Mouse (Mus musculus) limb, embryonic 14.5 days (tissue): ENCODE data around the gene Wasf1. TPM values are rescaled to one million over a fixed set of nuclear protein-coding genes. Genes with fewer than 3 reads are reported as not detected.

Source experiments
- ATAC-seq: fragments of 200-750 bp; cut with Nextera tagmentation; 2 replicates; pipeline ENCODE4 v1.8.0; 2017; ENCODE audit warnings: low read depth, moderate number of reproducible peaks, moderate TSS enrichment; ENCODE audit not compliant: low FRiP score
- DNase-seq: peaks from one replicate; pipeline ENCODE4 v3.0.0-alpha.2; 2015; ENCODE audit warnings: low spot score
- H3K27ac ChIP-seq: fragments of 300-500 bp; sonication (generic); replicated peaks from 2 replicates; pipeline ENCODE4 v1.5.1; 2014; ENCODE audit warnings: low read depth, mild to moderate bottlenecking, low read length, moderate library complexity, mixed read lengths
- H3K27me3 ChIP-seq: fragments of 300-500 bp; sonication (generic); 2 replicates; pipeline ENCODE4 v1.6.1; 2014; ENCODE audit warnings: low read length, mixed read lengths; ENCODE audit not compliant: control insufficient read depth, insufficient read depth
- H3K36me3 ChIP-seq: fragments of 300-500 bp; sonication (generic); 2 replicates; pipeline ENCODE4 v1.6.1; 2014; ENCODE audit warnings: mild to moderate bottlenecking, low read length, moderate library complexity, mixed read lengths; ENCODE audit not compliant: control insufficient read depth, insufficient read depth
- H3K4me1 ChIP-seq: fragments of 300-500 bp; sonication (generic); 2 replicates; pipeline ENCODE4 v1.6.1; 2014; ENCODE audit warnings: antibody characterized with exemption, low read length, mixed read lengths; ENCODE audit not compliant: control insufficient read depth, insufficient read depth
- H3K4me2 ChIP-seq: fragments of 300-500 bp; sonication (generic); replicated peaks from 2 replicates; pipeline ENCODE4 v1.6.1; 2014; ENCODE audit warnings: low read depth, mild to moderate bottlenecking, low read length, moderate library complexity; ENCODE audit not compliant: severe bottlenecking
- H3K4me3 ChIP-seq: fragments of 300-500 bp; sonication (generic); replicated peaks from 2 replicates; pipeline ENCODE4 v1.5.1; 2014; ENCODE audit warnings: low read length
- H3K9ac ChIP-seq: fragments of 300-500 bp; sonication (generic); 2 replicates; pipeline ENCODE4 v1.6.1; 2014; ENCODE audit warnings: mild to moderate bottlenecking, low read depth, low read length, moderate library complexity; ENCODE audit not compliant: severe bottlenecking
- H3K9me3 ChIP-seq: fragments of 300-500 bp; sonication (generic); 2 replicates; pipeline ENCODE4 v1.6.1; 2016; ENCODE audit warnings: low read length; ENCODE audit not compliant: control insufficient read depth
- POLR2A ChIP-seq: fragments of 200-500 bp; IDR thresholded peaks from 2 replicates; pipeline ENCODE4 v1.8.0; 2012; ENCODE audit warnings: inconsistent platforms, mild to moderate bottlenecking, moderate library complexity, borderline replicate concordance; ENCODE audit not compliant: insufficient read depth, insufficient read length; ENCODE audit errors: extremely low read depth
- WGBS: fragments of 180-500 bp; shearing (Covaris S2); extraction: QIAGEN DNeasy Blood & Tissue Kit; methylation state at CpG from one replicate; pipeline ENCODE4 v1.1.7; 2014; 5-methylcytosine and 5-hydroxymethylcytosine counted together
- polyA plus RNA-seq, 2 experiments: library from polyadenylated mRNA; depleted of rRNA in 1 of 2; stranded (reverse) in 1 of 2; unstranded in 1 of 2; fragments of >200 nt; fragmentation: Nextera tagmentation in 1 of 2; extraction: Ambion mirVana in 1 of 2; gene quantifications; 2 replicates each; pipeline versions ENCODE4 v1.2.1 to v1.2.3; 2012 to 2014

The Wasf1 gene
- polyA plus RNA-seq, 2 experiments, result 16.8 to 17.1 TPM

DNA sequence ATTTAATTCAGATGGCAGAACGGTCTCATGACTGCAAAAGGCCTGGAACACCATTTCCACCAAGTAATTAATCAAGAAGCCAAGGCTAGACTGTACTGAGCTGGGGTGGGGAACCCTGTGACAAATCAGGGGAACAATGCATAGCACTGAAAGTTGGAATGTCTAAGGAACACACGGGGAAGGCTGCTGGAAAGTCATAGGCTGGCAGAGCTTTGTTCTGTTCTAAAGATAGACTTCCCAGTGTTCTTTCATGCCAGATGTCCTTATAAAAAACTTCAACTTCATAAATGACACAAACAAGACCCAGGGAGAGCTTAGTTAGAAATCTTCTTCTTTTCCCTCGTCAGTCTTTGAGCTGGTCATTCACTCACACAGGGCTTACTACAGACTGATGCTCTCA is 2.0 kb upstream of the Wasf1 start:
- H3K4me2 ChIP-seq, result no peak overlapping the region

DNA sequence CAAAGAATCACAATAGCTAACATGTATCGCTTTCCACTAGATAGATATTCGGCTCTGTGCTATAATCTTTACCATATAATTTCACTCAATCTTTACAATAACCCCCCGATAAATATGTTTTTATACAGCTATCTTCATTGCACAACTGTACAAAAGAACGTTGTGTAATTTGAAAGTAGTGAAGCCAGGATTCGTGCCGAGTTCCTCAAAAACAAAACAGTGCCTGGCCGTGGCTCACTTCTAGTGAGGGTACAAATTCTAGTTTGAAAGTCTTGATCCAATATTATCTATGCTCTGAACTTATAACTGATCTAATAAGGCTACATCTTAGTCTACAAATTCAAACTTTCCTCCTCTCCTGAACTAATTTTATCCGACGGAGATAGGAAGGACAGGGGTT is 942 bp upstream of the Wasf1 start:
- Histone ChIP-seq H3K4me2 (peak overlapping the region; percentile 61), H3K9ac (peak overlapping the region; percentile 89), H3K9me3 (no peaks in the 10 kb centered on the region), H3K4me3 (peak overlapping the region; percentile 81), H3K4me1 (peaks cover 3% of the 10 kb centered on the region; the same call in 1 of the 2 replicates), H3K36me3 (no peaks in the 10 kb centered on the region; the same call in 1 of the 2 replicates), H3K27me3 (no peaks in the 10 kb centered on the region), H3K27ac (peak overlapping the region; percentile 75)
- no peak for TF ChIP-seq POLR2A
- no peak for ATAC-seq
- DNase-seq, result no peak
- WGBS, result 14% methylated on average over 9 of the region's 9 CpGs

More for the DNA sequence above, 2.0 kb upstream of the Wasf1 start:
- ATAC-seq (no peak), DNase-seq (no peak)
- H3K4me1 ChIP-seq, result peaks cover 3% of the 10 kb centered on the region; the same call in 1 of the 2 replicates
- no peaks in the 10 kb centered on the region; the same call in 1 of the 2 replicates for H3K36me3 ChIP-seq
- 80% methylated on average over 3 of the region's 3 CpGs for WGBS
- no peak for TF ChIP-seq POLR2A
- H3K27ac ChIP-seq, result no peak overlapping the region
- no peak overlapping the region for H3K4me3 ChIP-seq
- H3K27me3 ChIP-seq, result no peaks in the 10 kb centered on the region
- no peak overlapping the region for H3K9ac ChIP-seq
- H3K9me3 ChIP-seq, result no peaks in the 10 kb centered on the region

DNA sequence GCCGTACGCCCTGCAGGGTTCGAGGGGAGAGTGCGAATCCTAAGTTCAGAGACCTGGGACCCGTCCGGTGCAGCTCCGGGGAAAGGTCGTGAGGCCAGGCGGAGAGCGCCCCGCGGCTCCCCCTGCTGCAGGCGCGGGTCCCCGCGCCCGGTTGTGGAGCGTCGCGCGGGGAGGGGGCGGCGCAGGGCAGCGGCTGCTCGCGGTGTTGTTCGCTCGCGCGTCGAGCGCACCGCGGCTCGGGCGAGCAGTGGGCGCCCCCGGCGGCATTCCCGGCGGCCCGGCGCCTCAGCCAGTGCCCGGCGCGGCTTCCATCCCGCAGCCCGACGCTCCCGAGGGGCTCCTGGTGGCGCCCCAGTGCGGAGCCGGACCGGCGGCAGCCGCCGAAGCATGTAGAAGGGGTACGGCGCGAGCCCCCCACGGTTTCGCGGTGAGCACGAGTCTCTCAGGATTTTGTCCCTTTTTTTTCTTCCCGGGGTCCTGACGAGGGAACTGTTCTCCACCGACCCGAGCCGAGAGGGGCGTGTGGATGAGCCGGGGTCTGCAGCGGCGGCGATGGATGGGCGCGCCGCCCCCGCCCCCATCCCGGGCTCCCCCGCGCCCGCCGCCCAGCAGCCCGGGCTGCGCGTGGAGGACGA is 486 bp downstream of the Wasf1 start:
- H3K9me3 ChIP-seq, result no peaks in the 10 kb centered on the region
- peak; percentile 88 for ATAC-seq
- H3K4me2 ChIP-seq, result peak overlapping the region; percentile 89
- peaks cover 3% of the 10 kb centered on the region; the same call in 1 of the 2 replicates for H3K4me1 ChIP-seq
- H3K4me3 ChIP-seq, result peak overlapping the region; percentile 81
- peak overlapping the region; percentile 81 for H3K9ac ChIP-seq
- under 1% methylated on average over 57 of the region's 87 CpGs for WGBS
- no peaks in the 10 kb centered on the region; the same call in 1 of the 2 replicates for H3K36me3 ChIP-seq
- no peaks in the 10 kb centered on the region for H3K27me3 ChIP-seq
- 0 out of 2 replicates have a peak, but pooled peaks have one; percentile 41 for TF ChIP-seq POLR2A
- DNase-seq, result peak; percentile 77
- peak overlapping the region; percentile 92 for H3K27ac ChIP-seq

DNA sequence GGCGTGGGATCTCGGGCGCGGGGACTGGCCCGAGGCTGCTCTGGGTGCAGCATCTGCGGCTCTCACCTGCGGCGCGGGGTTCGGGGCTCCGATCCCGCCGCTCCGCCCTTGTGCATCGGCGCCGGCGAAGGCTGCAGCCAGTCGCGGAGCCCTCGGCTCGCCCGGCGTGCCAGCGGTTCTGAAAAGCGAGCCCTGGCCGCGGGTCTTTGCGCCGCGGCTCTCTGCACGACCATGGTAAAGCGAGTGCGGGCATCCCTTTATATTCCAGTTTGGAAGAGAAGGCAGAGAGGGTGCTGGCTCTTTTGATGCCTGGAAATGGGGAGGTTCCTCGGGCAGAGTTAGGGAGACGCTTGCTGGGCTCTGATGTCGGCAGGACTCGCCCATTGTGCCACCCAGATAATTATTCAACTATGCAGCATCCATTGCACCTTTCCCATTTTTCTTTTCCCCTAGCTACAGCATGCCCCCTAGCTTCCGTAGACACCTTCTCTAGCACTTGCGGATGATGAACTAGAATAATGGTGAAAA is 1.1 kb downstream of the Wasf1 start:
- ATAC-seq, result no peak
- no peak for TF ChIP-seq POLR2A
- 0% methylated on average over 33 of the region's 40 CpGs for WGBS
- Histone ChIP-seq H3K9me3 (no peaks in the 10 kb centered on the region), H3K4me3 (peak overlapping the region; percentile 81), H3K4me2 (peak overlapping the region; percentile 89), H3K9ac (peak overlapping the region; percentile 81), H3K4me1 (peaks cover 3% of the 10 kb centered on the region; the same call in 1 of the 2 replicates), H3K36me3 (no peaks in the 10 kb centered on the region; the same call in 1 of the 2 replicates), H3K27ac (peak overlapping the region; percentile 92), H3K27me3 (no peaks in the 10 kb centered on the region)
- peak; percentile 34 for DNase-seq

DNA sequence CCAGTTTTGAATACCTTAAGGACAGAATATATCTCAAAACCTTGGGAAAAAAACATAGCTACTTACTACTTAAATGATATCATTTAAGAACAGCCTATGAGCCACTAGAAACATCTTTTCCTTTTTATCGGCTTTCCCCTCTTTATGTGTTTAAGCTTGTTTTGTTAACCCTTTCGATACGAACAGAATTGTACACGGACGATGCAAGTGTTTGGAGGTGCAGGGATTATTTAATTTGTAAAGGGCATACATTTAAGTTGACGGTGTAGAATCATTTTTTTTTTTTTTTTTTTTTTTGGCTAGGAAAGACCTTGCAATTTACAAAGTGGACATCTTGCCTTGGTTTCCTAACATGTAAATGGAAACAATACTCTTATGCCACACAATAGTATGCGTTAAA is 2.2 kb downstream of the Wasf1 start:
- Histone ChIP-seq H3K9ac (no peak overlapping the region), H3K4me2 (no peak overlapping the region), H3K9me3 (no peaks in the 10 kb centered on the region), H3K36me3 (no peaks in the 10 kb centered on the region), H3K4me1 (peaks cover 3% of the 10 kb centered on the region; the same call in 1 of the 2 replicates), H3K27ac (no peak overlapping the region), H3K4me3 (no peak overlapping the region), H3K27me3 (no peaks in the 10 kb centered on the region)
- ATAC-seq (no peak), DNase-seq (no peak)
- no peak for TF ChIP-seq POLR2A
- 61% methylated on average over 7 of the region's 7 CpGs for WGBS
